Mouse (Mus musculus): ENCODE measurements at regions not wholly inside any gene's neighbourhood (a gene's known extent, or its start where the extent isn't known, plus 50 kb on each side); places are given as distances from the start of the nearest gene placed in this dataset.

- no peaks in the 10 kb centered on the region for H3K9me3 ChIP-seq (ENCODE audit: control insufficient read depth, low read length)
- 70% methylated on average over 17 of the region's 17 CpGs for WGBS
- no peaks in the 10 kb centered on the region for H3K27me3 ChIP-seq (replicated peaks; ENCODE audit: control insufficient read depth, insufficient read depth, low read length)
- no peak overlapping the region for H3K4me2 ChIP-seq (ENCODE audit: low read length)
- no peak for ATAC-seq (replicated peaks; ENCODE audit: low FRiP score, low TSS enrichment, low read depth)
- no peak overlapping the region for H3K9ac ChIP-seq (ENCODE audit: low read length)
- DNase-seq (ENCODE audit: low spot score): no peak
- no peaks in the 10 kb centered on the region for H3K4me1 ChIP-seq (replicated peaks; ENCODE audit: control insufficient read depth, insufficient read depth, low read length)
- H3K4me3 ChIP-seq (ENCODE audit: low read depth, low read length): no peak overlapping the region
- no peaks in the 10 kb centered on the region for H3K36me3 ChIP-seq (ENCODE audit: control insufficient read depth, insufficient read depth, low read length)
- no peak overlapping the region for H3K27ac ChIP-seq (ENCODE audit: low read depth)
Measured at GRCm38 (mm10) chr1:76896152-76896864, 618.6 kb downstream of the Epha4 start.

GRCm38 (mm10) chr1:76897431-76897830 is 617.5 kb downstream of the Epha4 start:
- 71% methylated on average over 6 of the region's 7 CpGs for WGBS
- no peaks in the 10 kb centered on the region for H3K27me3 ChIP-seq (replicated peaks; ENCODE audit: control insufficient read depth, insufficient read depth, low read length)
- H3K36me3 ChIP-seq (ENCODE audit: control insufficient read depth, insufficient read depth, low read length): no peaks in the 10 kb centered on the region
- ATAC-seq (replicated peaks; ENCODE audit: low FRiP score, low TSS enrichment, low read depth) (no peak), DNase-seq (ENCODE audit: low spot score) (no peak)
- no peaks in the 10 kb centered on the region for H3K4me1 ChIP-seq (replicated peaks; ENCODE audit: control insufficient read depth, insufficient read depth, low read length)
- no peak overlapping the region for H3K4me3 ChIP-seq (ENCODE audit: low read depth, low read length)
- H3K9me3 ChIP-seq (ENCODE audit: control insufficient read depth, low read length): no peaks in the 10 kb centered on the region
- H3K27ac ChIP-seq (ENCODE audit: low read depth): no peak overlapping the region
- no peak overlapping the region for H3K4me2 ChIP-seq (ENCODE audit: low read length)
- H3K9ac ChIP-seq (ENCODE audit: low read length): no peak overlapping the region

GRCm38 (mm10) chr1:76911472-76911871 is 603.4 kb downstream of the Epha4 start:
- no peaks in the 10 kb centered on the region for H3K4me1 ChIP-seq (replicated peaks; ENCODE audit: control insufficient read depth, insufficient read depth, low read length)
- no peak overlapping the region for H3K4me3 ChIP-seq (ENCODE audit: low read depth, low read length)
- H3K9me3 ChIP-seq (ENCODE audit: control insufficient read depth, low read length): no peaks in the 10 kb centered on the region
- H3K36me3 ChIP-seq (ENCODE audit: control insufficient read depth, insufficient read depth, low read length): no peaks in the 10 kb centered on the region
- H3K27ac ChIP-seq (ENCODE audit: low read depth): no peak overlapping the region
- no peaks in the 10 kb centered on the region for H3K27me3 ChIP-seq (replicated peaks; ENCODE audit: control insufficient read depth, insufficient read depth, low read length)
- WGBS: 91% methylated on average over 3 of the region's 3 CpGs
- DNase-seq (ENCODE audit: low spot score) (no peak), ATAC-seq (replicated peaks; ENCODE audit: low FRiP score, low TSS enrichment, low read depth) (no peak)
- no peak overlapping the region for H3K4me2 ChIP-seq (ENCODE audit: low read length)
- no peak overlapping the region for H3K9ac ChIP-seq (ENCODE audit: low read length)

GRCm38 (mm10) chr1:76919541-76919940 is 595.3 kb downstream of the Epha4 start:
- Histone ChIP-seq H3K4me3 (ENCODE audit: low read depth, low read length) (no peak overlapping the region), H3K4me1 (replicated peaks; ENCODE audit: control insufficient read depth, insufficient read depth, low read length) (no peaks in the 10 kb centered on the region), H3K27me3 (replicated peaks; ENCODE audit: control insufficient read depth, insufficient read depth, low read length) (no peaks in the 10 kb centered on the region), H3K4me2 (ENCODE audit: low read length) (no peak overlapping the region), H3K27ac (ENCODE audit: low read depth) (no peak overlapping the region), H3K9ac (ENCODE audit: low read length) (no peak overlapping the region), H3K36me3 (ENCODE audit: control insufficient read depth, insufficient read depth, low read length) (no peaks in the 10 kb centered on the region), H3K9me3 (ENCODE audit: control insufficient read depth, low read length) (no peaks in the 10 kb centered on the region)
- DNase-seq (ENCODE audit: low spot score): no peak
- ATAC-seq (replicated peaks; ENCODE audit: low FRiP score, low TSS enrichment, low read depth): no peak
- WGBS: 16% methylated on average over 2 of the region's 2 CpGs

GRCm38 (mm10) chr1:76920634-76921033 is 594.3 kb downstream of the Epha4 start:
- Histone ChIP-seq H3K27me3 (replicated peaks; ENCODE audit: control insufficient read depth, insufficient read depth, low read length) (no peaks in the 10 kb centered on the region), H3K36me3 (ENCODE audit: control insufficient read depth, insufficient read depth, low read length) (no peaks in the 10 kb centered on the region), H3K4me2 (ENCODE audit: low read length) (no peak overlapping the region), H3K4me3 (ENCODE audit: low read depth, low read length) (no peak overlapping the region), H3K4me1 (replicated peaks; ENCODE audit: control insufficient read depth, insufficient read depth, low read length) (no peaks in the 10 kb centered on the region), H3K9ac (ENCODE audit: low read length) (no peak overlapping the region), H3K27ac (ENCODE audit: low read depth) (no peak overlapping the region), H3K9me3 (ENCODE audit: control insufficient read depth, low read length) (no peaks in the 10 kb centered on the region)
- ATAC-seq (replicated peaks; ENCODE audit: low FRiP score, low TSS enrichment, low read depth): no peak
- no peak for DNase-seq (ENCODE audit: low spot score)

GRCm38 (mm10) chr1:76927041-76927440 is 587.8 kb downstream of the Epha4 start:
- no peak overlapping the region for H3K27ac ChIP-seq (ENCODE audit: low read depth)
- H3K4me2 ChIP-seq (ENCODE audit: low read length): no peak overlapping the region
- no peaks in the 10 kb centered on the region for H3K27me3 ChIP-seq (replicated peaks; ENCODE audit: control insufficient read depth, insufficient read depth, low read length)
- H3K4me3 ChIP-seq (ENCODE audit: low read depth, low read length): no peak overlapping the region
- no peak overlapping the region for H3K9ac ChIP-seq (ENCODE audit: low read length)
- no peak for DNase-seq (ENCODE audit: low spot score)
- WGBS: 89% methylated on average over 5 of the region's 5 CpGs
- no peak for ATAC-seq (replicated peaks; ENCODE audit: low FRiP score, low TSS enrichment, low read depth)
- no peaks in the 10 kb centered on the region for H3K4me1 ChIP-seq (replicated peaks; ENCODE audit: control insufficient read depth, insufficient read depth, low read length)
- no peaks in the 10 kb centered on the region for H3K36me3 ChIP-seq (ENCODE audit: control insufficient read depth, insufficient read depth, low read length)
- no peaks in the 10 kb centered on the region for H3K9me3 ChIP-seq (ENCODE audit: control insufficient read depth, low read length)

GRCm38 (mm10) chr1:76928035-76928434 is 586.9 kb downstream of the Epha4 start:
- Histone ChIP-seq H3K4me2 (ENCODE audit: low read length) (no peak overlapping the region), H3K4me3 (ENCODE audit: low read depth, low read length) (no peak overlapping the region), H3K9ac (ENCODE audit: low read length) (no peak overlapping the region), H3K27me3 (replicated peaks; ENCODE audit: control insufficient read depth, insufficient read depth, low read length) (no peaks in the 10 kb centered on the region), H3K9me3 (ENCODE audit: control insufficient read depth, low read length) (no peaks in the 10 kb centered on the region), H3K27ac (ENCODE audit: low read depth) (no peak overlapping the region), H3K4me1 (replicated peaks; ENCODE audit: control insufficient read depth, insufficient read depth, low read length) (no peaks in the 10 kb centered on the region), H3K36me3 (ENCODE audit: control insufficient read depth, insufficient read depth, low read length) (no peaks in the 10 kb centered on the region)
- ATAC-seq (replicated peaks; ENCODE audit: low FRiP score, low TSS enrichment, low read depth) (no peak), DNase-seq (ENCODE audit: low spot score) (no peak)
- 94% methylated on average over 2 of the region's 2 CpGs for WGBS

GRCm38 (mm10) chr1:76933460-76933859 is 581.4 kb downstream of the Epha4 start:
- 66% methylated on average over 4 of the region's 4 CpGs for WGBS

GRCm38 (mm10) chr1:76942730-76943129 is 572.2 kb downstream of the Epha4 start:
- DNase-seq (ENCODE audit: low spot score): no peak

More at GRCm38 (mm10) chr1:76933460-76933859, 581.4 kb downstream of the Epha4 start:
- no peak for DNase-seq (ENCODE audit: low spot score)
- Histone ChIP-seq H3K27me3 (replicated peaks; ENCODE audit: control insufficient read depth, insufficient read depth, low read length) (no peaks in the 10 kb centered on the region), H3K4me3 (ENCODE audit: low read depth, low read length) (no peak overlapping the region), H3K4me2 (ENCODE audit: low read length) (no peak overlapping the region), H3K9ac (ENCODE audit: low read length) (no peak overlapping the region), H3K9me3 (ENCODE audit: control insufficient read depth, low read length) (no peaks in the 10 kb centered on the region), H3K36me3 (ENCODE audit: control insufficient read depth, insufficient read depth, low read length) (no peaks in the 10 kb centered on the region), H3K4me1 (replicated peaks; ENCODE audit: control insufficient read depth, insufficient read depth, low read length) (no peaks in the 10 kb centered on the region), H3K27ac (ENCODE audit: low read depth) (no peak overlapping the region)
- ATAC-seq (replicated peaks; ENCODE audit: low FRiP score, low TSS enrichment, low read depth): no peak

More at GRCm38 (mm10) chr1:76942730-76943129, 572.2 kb downstream of the Epha4 start:
- Histone ChIP-seq H3K27me3 (replicated peaks; ENCODE audit: control insufficient read depth, insufficient read depth, low read length) (no peaks in the 10 kb centered on the region), H3K4me3 (ENCODE audit: low read depth, low read length) (no peak overlapping the region), H3K9ac (ENCODE audit: low read length) (no peak overlapping the region), H3K27ac (ENCODE audit: low read depth) (no peak overlapping the region), H3K4me1 (replicated peaks; ENCODE audit: control insufficient read depth, insufficient read depth, low read length) (peaks cover 4% of the 10 kb centered on the region; the same call in 1 of the 2 replicates), H3K9me3 (ENCODE audit: control insufficient read depth, low read length) (no peaks in the 10 kb centered on the region), H3K36me3 (ENCODE audit: control insufficient read depth, insufficient read depth, low read length) (no peaks in the 10 kb centered on the region), H3K4me2 (ENCODE audit: low read length) (no peak overlapping the region)
- ATAC-seq (replicated peaks; ENCODE audit: low FRiP score, low TSS enrichment, low read depth): no peak
- 12% methylated on average over 3 of the region's 3 CpGs for WGBS
